Mouse (Mus musculus): Measurements from ENCODE around the gene Echdc3.

GRCm38 (mm10) chr2:6255989-6256841, 43.4 kb upstream of the Echdc3 start:
- no peak for TF ChIP-seq CTCF (conservative IDR thresholded peaks at IDR 0.05; ENCODE audit: low read length)
- no peak for TF ChIP-seq NANOG (IDR thresholded peaks at IDR 0.05; ENCODE audit: borderline replicate concordance, low read length)
- no peak for TF ChIP-seq POU5F1 (IDR thresholded peaks at IDR 0.05; ENCODE audit: borderline replicate concordance, low read length)
